ENCODE assay signal across 8 mouse cellular contexts in genomic region chr4:106837425-106837824, GRCm38 (mm10). TPM values are rescaled to one million over a fixed set of nuclear protein-coding genes. Genes with fewer than 3 reads are reported as not detected.
A peak's percentile ranks its signal among the peaks of the same experiment; 100 is the strongest.
DNase-seq lines count a peak whose midpoint lies in the region; ATAC-seq and TF ChIP-seq lines count a peak whose summit lies in the region.

No protein-coding gene starts in this region.

- H3K9ac ChIP-seq in lung, postnatal 0 days (replicated peaks; ENCODE audit: low read depth): no peak overlapping the region; the same call in 1 of the 2 replicates
- peak overlapping the region; percentile 42 for H3K9ac ChIP-seq in forebrain, embryonic 15.5 days (replicated peaks)
- peak overlapping the region; percentile 31 for H3K9ac ChIP-seq in limb, embryonic 11.5 days (ENCODE audit: low read length)
- peak overlapping the region; percentile 37 for H3K9ac ChIP-seq in neural tube, embryonic 14.5 days (replicated peaks; ENCODE audit: low read depth, low read length)

- ATAC-seq in lung, postnatal 0 days: no peak
- no peak for ATAC-seq in forebrain, embryonic 15.5 days (replicated peaks)
- ATAC-seq in limb, embryonic 11.5 days (ENCODE audit: insufficient number of reproducible peaks, low FRiP score, low TSS enrichment, low read depth): no peak
- no peak for ATAC-seq in neural tube, embryonic 14.5 days (ENCODE audit: low read depth)

- 8% methylated on average over 9 of the region's 9 CpGs for WGBS in lung, postnatal 0 days
- WGBS in forebrain, embryonic 15.5 days: 4% methylated on average over 9 of the region's 9 CpGs
- WGBS in limb, embryonic 11.5 days: 7% methylated on average over 9 of the region's 9 CpGs
- WGBS in neural tube, embryonic 14.5 days: 5% methylated on average over 9 of the region's 9 CpGs

- 0 out of 2 replicates have a peak overlapping the region, but pooled peaks have one; percentile 14 for H3K4me3 ChIP-seq in lung, postnatal 0 days (ENCODE audit: low read depth, low read length)
- peak overlapping the region; percentile 31 for H3K4me3 ChIP-seq in forebrain, embryonic 15.5 days
- H3K4me3 ChIP-seq in limb, embryonic 11.5 days (ENCODE audit: low read depth, low read length): peak overlapping the region; percentile 7; the same call in 1 of the 2 replicates
- H3K4me3 ChIP-seq in neural tube, embryonic 14.5 days (ENCODE audit: low read depth, low read length): peak overlapping the region; percentile 7; the same call in 1 of the 2 replicates

- H3K36me3 ChIP-seq in lung, postnatal 0 days (ENCODE audit: insufficient read depth, low read length): no peaks in the 10 kb centered on the region
- no peaks in the 10 kb centered on the region for H3K36me3 ChIP-seq in forebrain, embryonic 15.5 days
- no peaks in the 10 kb centered on the region for H3K36me3 ChIP-seq in limb, embryonic 11.5 days (ENCODE audit: control insufficient read depth, insufficient read depth, low read length)
- H3K36me3 ChIP-seq in neural tube, embryonic 14.5 days (ENCODE audit: control insufficient read depth, insufficient read depth, low read length): no peaks in the 10 kb centered on the region

- no peak for TF ChIP-seq CTCF in lung, postnatal 0 days (IDR thresholded peaks at IDR 0.05)

- peaks cover 13% of the 10 kb centered on the region; the same call in 1 of the 2 replicates for H3K4me1 ChIP-seq in lung, postnatal 0 days (ENCODE audit: insufficient read depth, low read depth, low read length)
- peaks cover 46% of the 10 kb centered on the region for H3K4me1 ChIP-seq in forebrain, embryonic 15.5 days
- peaks cover 46% of the 10 kb centered on the region for H3K4me1 ChIP-seq in limb, embryonic 11.5 days (ENCODE audit: control insufficient read depth, insufficient read depth, low read length)
- H3K4me1 ChIP-seq in neural tube, embryonic 14.5 days (ENCODE audit: control insufficient read depth, insufficient read depth, low read length): peaks cover 29% of the 10 kb centered on the region

- H3K27me3 ChIP-seq in lung, postnatal 0 days (replicated peaks; ENCODE audit: insufficient read depth, low read length): no peaks in the 10 kb centered on the region
- no peaks in the 10 kb centered on the region for H3K27me3 ChIP-seq in forebrain, embryonic 15.5 days
- no peaks in the 10 kb centered on the region for H3K27me3 ChIP-seq in limb, embryonic 11.5 days (ENCODE audit: control insufficient read depth, insufficient read depth, low read length)
- H3K27me3 ChIP-seq in neural tube, embryonic 14.5 days (ENCODE audit: control insufficient read depth, insufficient read depth, low read length): no peaks in the 10 kb centered on the region

- H3K9me3 ChIP-seq in lung, postnatal 0 days (ENCODE audit: low read length): no peaks in the 10 kb centered on the region
- H3K9me3 ChIP-seq in forebrain, embryonic 15.5 days: no peaks in the 10 kb centered on the region
- H3K9me3 ChIP-seq in limb, embryonic 11.5 days (ENCODE audit: control insufficient read depth, low read length): no peaks in the 10 kb centered on the region
- no peaks in the 10 kb centered on the region for H3K9me3 ChIP-seq in neural tube, embryonic 14.5 days (ENCODE audit: control insufficient read depth, low read length)

- H3K4me2 ChIP-seq in lung, postnatal 0 days (replicated peaks; ENCODE audit: low read depth, low read length): peak overlapping the region; percentile 53
- H3K4me2 ChIP-seq in forebrain, embryonic 15.5 days (replicated peaks): peak overlapping the region; percentile 98
- H3K4me2 ChIP-seq in limb, embryonic 11.5 days (ENCODE audit: low read depth, severe bottlenecking): peak overlapping the region; percentile 46
- H3K4me2 ChIP-seq in neural tube, embryonic 14.5 days (ENCODE audit: low read depth, low read length): peak overlapping the region; percentile 36

- intact Hi-C loops in left cerebral cortex, postnatal 4 days (cut with DNase I): loop anchor here (10.0 kb wide), 1 partner anchor 223 kb away; the partner anchor contains the start of gene Lexm

- no peak for TF ChIP-seq EP300 in lung, postnatal 0 days (IDR thresholded peaks at IDR 0.05)

- peak; percentile 22 for DNase-seq in lung, postnatal 0 days (ENCODE audit: low spot score)
- DNase-seq in lung, postnatal 25 days (ENCODE audit: low spot score): no peak
- DNase-seq in limb, embryonic 11.5 days (ENCODE audit: low spot score): no peak
- no peak for DNase-seq in left cerebral cortex, postnatal 4 days
- DNase-seq in cerebellum, adult 18-20 months: no peak
- DNase-seq in layer of hippocampus, adult 9-11 months: no peak

- H3K27ac ChIP-seq in lung, postnatal 0 days (ENCODE audit: low read length): no peak overlapping the region
- peak overlapping the region; percentile 97 for H3K27ac ChIP-seq in forebrain, embryonic 15.5 days (replicated peaks)
- peak overlapping the region; percentile 54; the same call in 1 of the 2 replicates for H3K27ac ChIP-seq in limb, embryonic 11.5 days (replicated peaks; ENCODE audit: low read depth, low read length)
- H3K27ac ChIP-seq in neural tube, embryonic 14.5 days (ENCODE audit: low read depth, low read length): peak overlapping the region; percentile 98

RNA-seq across cellular contexts. Expression of gene Acot11, which starts 32.6 kb away (rescaled TPM):
- 0.93 and 0.96 TPM in 2 replicates for polyA plus RNA-seq in lung, postnatal 0 days (2015; fragmentation: Nextera tagmentation; extraction: Ambion mirVana)
- 0.92 and 1.3 TPM in 2 replicates for polyA plus RNA-seq in forebrain, embryonic 15.5 days (2015; fragmentation: Nextera tagmentation; extraction: Ambion mirVana)
- 6.5 and 10.1 TPM in 2 replicates for polyA plus RNA-seq in limb, embryonic 11.5 days (2014; fragmentation: Nextera tagmentation; extraction: Ambion mirVana)
- 1.4 and 1.9 TPM in 2 replicates for polyA plus RNA-seq in neural tube, embryonic 14.5 days (2014; fragmentation: Nextera tagmentation; extraction: Ambion mirVana)
- 1 to 10 TPM; 3.7 to 3.8 TPM for total RNA-seq in left cerebral cortex, postnatal 4 days (2021)

Comparison
In these comparisons a context has a peak if more than half of its experiments do, and no peak if none do; other contexts are left out.
1. H3K4me2 ChIP-seq: peak in every context shown above with its lines; median percentile 98 in forebrain, embryonic 15.5 days; 53 in lung, postnatal 0 days; 46 in limb, embryonic 11.5 days; 36 in neural tube, embryonic 14.5 days.